In the genomic region with DNA sequence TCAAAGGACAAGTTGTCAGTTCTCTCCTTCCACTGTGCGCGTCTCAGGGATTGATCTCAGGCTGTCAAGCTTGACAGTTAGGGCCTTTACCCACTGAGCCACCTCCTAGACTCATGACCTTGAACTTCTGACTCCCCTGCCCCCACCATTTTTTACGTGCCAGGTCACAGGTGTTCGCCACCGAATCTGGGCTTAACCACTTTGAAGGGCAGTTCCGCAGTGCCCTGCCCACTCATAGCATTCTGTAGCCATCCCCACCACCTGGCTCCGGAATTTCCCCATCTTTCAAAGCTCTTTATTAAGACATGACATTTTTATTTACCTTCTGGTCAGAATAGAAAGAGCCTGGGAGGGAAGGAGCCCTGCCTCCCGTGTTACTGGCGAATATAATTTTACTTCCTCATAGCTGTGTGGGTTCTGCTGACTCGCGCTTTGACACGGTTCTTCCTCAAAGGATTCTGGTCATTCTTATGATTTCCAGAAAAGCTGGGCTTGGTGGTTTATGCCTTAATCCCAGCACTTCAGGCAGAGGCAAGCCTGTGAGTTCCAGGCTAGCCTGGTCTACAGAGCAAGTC, we compare ENCODE assay signal across 29 mouse cellular contexts. TPM values are rescaled to one million over a fixed set of nuclear protein-coding genes. Genes with fewer than 3 reads are reported as not detected.
DNase-seq lines count a peak whose midpoint lies in the region; ATAC-seq and TF ChIP-seq lines count a peak whose summit lies in the region.
"Had no signal": no experiment of that assay in that cellular context is flagged by ENCODE, and none has a peak within 500 bp of the region (broad histone marks: within the 10 kb centered on the region; RNA-seq: fewer than 3 reads in every experiment).

No protein-coding gene starts in this region.

- H3K4me1 ChIP-seq in spleen, adult 2 months (ENCODE audit: control insufficient read depth, insufficient read depth, insufficient read length) = peaks cover 3% of the 10 kb centered on the region; the same call in 1 of the 2 replicates
- H3K4me1 ChIP-seq in hindbrain, embryonic 11.5 days (replicated peaks; ENCODE audit: control insufficient read depth, insufficient read depth, low read length) = no peaks in the 10 kb centered on the region
- H3K4me1 ChIP-seq: heart, embryonic 12.5 days; lung, embryonic 15.5 days had no signal

- DNase-seq in spleen, adult 2 months (ENCODE audit: low read depth in 1 of 2, low spot score in 2 of 2) = peak in 1 of 2 experiments; percentile 25
- DNase-seq in spleen, postnatal 10 days (ENCODE audit: low spot score in 2 of 2) = no peak
- DNase-seq in hindbrain, embryonic 11.5 days (ENCODE audit: low spot score) = no peak
- DNase-seq in neural tube, embryonic 10.5 days (ENCODE audit: extremely low spot score, low spot score) = no peak
- no peak for DNase-seq in adipocyte (ENCODE audit: low spot score)
- DNase-seq: cerebellum, adult 18-20 months; cerebellum, postnatal 36 days; heart, postnatal 14 days; kidney, postnatal 36 days; layer of hippocampus, postnatal 36 days; thymus, postnatal 25 days had no signal

- H3K27me3 ChIP-seq in spleen, adult 2 months (ENCODE audit: control insufficient read depth, insufficient read depth, low read length) = no peaks in the 10 kb centered on the region
- peaks cover 2% of the 10 kb centered on the region; the same call in 1 of the 2 replicates for H3K27me3 ChIP-seq in hindbrain, embryonic 11.5 days (ENCODE audit: control insufficient read depth, insufficient read depth, low read length)
- H3K27me3 ChIP-seq: embryonic facial prominence, embryonic 15.5 days; forebrain, embryonic 15.5 days; lung, embryonic 15.5 days had no signal

- H3K9me3 ChIP-seq in hindbrain, embryonic 11.5 days (ENCODE audit: control insufficient read depth, low read length) = no peaks in the 10 kb centered on the region
- H3K9me3 ChIP-seq: embryonic facial prominence, embryonic 15.5 days; forebrain, embryonic 15.5 days; heart, embryonic 12.5 days; limb, embryonic 12.5 days; liver, embryonic 12.5 days; lung, embryonic 15.5 days; midbrain, embryonic 12.5 days had no signal

- no peak overlapping the region for H3K9ac ChIP-seq in hindbrain, embryonic 11.5 days (ENCODE audit: low read depth, low read length)
- H3K9ac ChIP-seq: embryonic facial prominence, embryonic 15.5 days; forebrain, embryonic 15.5 days; heart, embryonic 12.5 days; hindbrain, embryonic 14.5 days; limb, embryonic 12.5 days; liver, embryonic 12.5 days; lung, embryonic 15.5 days; midbrain, embryonic 12.5 days had no signal

- peak; percentile 39; the same call in 1 of the 2 replicates for ATAC-seq in common myeloid progenitor, adult 5-6 weeks (replicated peaks; ENCODE audit: low read depth, poor library complexity, severe bottlenecking)
- 0 out of 2 replicates have a peak, but pooled peaks have one; percentile 38 for ATAC-seq in megakaryocyte progenitor cell, adult 5-6 weeks (replicated peaks; ENCODE audit: poor library complexity)
- ATAC-seq in hindbrain, embryonic 11.5 days (ENCODE audit: low FRiP score) = no peak
- ATAC-seq: forebrain, embryonic 15.5 days; liver, embryonic 12.5 days had no signal

- 0 out of 2 replicates have a peak overlapping the region, but pooled peaks have one; percentile 6 for H3K27ac ChIP-seq in spleen, adult 2 months (ENCODE audit: insufficient read depth, low read length)
- H3K27ac ChIP-seq in hindbrain, embryonic 11.5 days (ENCODE audit: low read depth, low read length) = no peak overlapping the region
- H3K27ac ChIP-seq: embryonic facial prominence, embryonic 15.5 days; forebrain, embryonic 15.5 days; hindbrain, embryonic 14.5 days; limb, embryonic 12.5 days; liver, embryonic 12.5 days; lung, embryonic 15.5 days; macrophage; midbrain, embryonic 12.5 days had no signal

- no peaks in the 10 kb centered on the region for H3K36me3 ChIP-seq in spleen, adult 2 months (ENCODE audit: control insufficient read depth, insufficient read depth, low read length)
- H3K36me3 ChIP-seq in hindbrain, embryonic 11.5 days (ENCODE audit: control insufficient read depth, insufficient read depth, low read length) = no peaks in the 10 kb centered on the region
- H3K36me3 ChIP-seq: embryonic facial prominence, embryonic 15.5 days; forebrain, embryonic 15.5 days; heart, embryonic 12.5 days; limb, embryonic 12.5 days; liver, embryonic 12.5 days; lung, embryonic 15.5 days; midbrain, embryonic 12.5 days had no signal

- H3K4me2 ChIP-seq in hindbrain, embryonic 11.5 days (replicated peaks; ENCODE audit: low read depth, low read length) = no peak overlapping the region
- H3K4me2 ChIP-seq: embryonic facial prominence, embryonic 15.5 days; forebrain, embryonic 15.5 days; heart, embryonic 12.5 days; hindbrain, embryonic 14.5 days; limb, embryonic 12.5 days; liver, embryonic 12.5 days; lung, embryonic 15.5 days; midbrain, embryonic 12.5 days had no signal

- TF ChIP-seq POLR2A in spleen, adult 2 months (IDR thresholded peaks at IDR 0.05; ENCODE audit: low read depth, low read length) = no peak

- no peak for TF ChIP-seq CTCF in spleen, adult 2 months (IDR thresholded peaks at IDR 0.05; ENCODE audit: extremely low read depth, insufficient read depth, insufficient read length, insufficient replicate concordance)

- 20% methylated on average over 12 of the region's 12 CpGs for WGBS in spleen, adult 2 months
- WGBS in hindbrain, embryonic 11.5 days = 83% methylated on average over 12 of the region's 12 CpGs

- H3K4me3 ChIP-seq in spleen, adult 2 months (ENCODE audit: extremely low read depth, insufficient read depth, insufficient read length) = no peak overlapping the region
- H3K4me3 ChIP-seq in hindbrain, embryonic 11.5 days (ENCODE audit: low read depth, low read length) = no peak overlapping the region
- H3K4me3 ChIP-seq: embryonic facial prominence, embryonic 15.5 days; forebrain, embryonic 15.5 days; heart, embryonic 12.5 days; limb, embryonic 12.5 days; liver, embryonic 12.5 days; lung, embryonic 15.5 days; midbrain, embryonic 12.5 days had no signal

RNA-seq across cellular contexts. Expression of a gene that starts 17.5 kb away (rescaled TPM):
- 3.3 and 3.8 TPM in 2 replicates for polyA plus RNA-seq in spleen, adult 2 months (2012; rRNA removed)
- total RNA-seq in common myeloid progenitor, adult 5-6 weeks (2017) = not detected in 2 replicates
- not detected in 2 replicates for total RNA-seq in megakaryocyte progenitor cell, adult 5-6 weeks (2015)
- total RNA-seq in megakaryocyte progenitor cell, adult 5-6 weeks (2017) = not detected in 2 replicates
- polyA plus RNA-seq in hindbrain, embryonic 11.5 days (2014; fragmentation: Nextera tagmentation; extraction: Ambion mirVana) = 1.8 and 1.9 TPM in 2 replicates
- polyA plus RNA-seq: limb, embryonic 12.5 days; liver, embryonic 12.5 days had no signal

RNA-seq across cellular contexts. Expression of a gene that starts 20.4 kb away (rescaled TPM):
- 0.39 and 0.66 TPM in 2 replicates for polyA plus RNA-seq in spleen, adult 2 months (2012; rRNA removed)
- total RNA-seq in common myeloid progenitor, adult 5-6 weeks (2017) = not detected in 2 replicates
- total RNA-seq in megakaryocyte progenitor cell, adult 5-6 weeks (2015) = not detected in 2 replicates
- not detected in 2 replicates for total RNA-seq in megakaryocyte progenitor cell, adult 5-6 weeks (2017)
- 4.6 and 4.8 TPM in 2 replicates for polyA plus RNA-seq in hindbrain, embryonic 11.5 days (2014; fragmentation: Nextera tagmentation; extraction: Ambion mirVana)
- total RNA-seq: gastrocnemius, adult 8-10 months had no signal
- polyA plus RNA-seq: macrophage had no signal

RNA-seq across cellular contexts. Expression of a gene that starts 48.1 kb away (rescaled TPM):
- polyA plus RNA-seq in spleen, adult 2 months (2012; rRNA removed) = 0.14 and 0.18 TPM in 2 replicates
- total RNA-seq in common myeloid progenitor, adult 5-6 weeks (2017) = not detected in 2 replicates
- total RNA-seq in megakaryocyte progenitor cell, adult 5-6 weeks (2015) = not detected in 2 replicates
- total RNA-seq in megakaryocyte progenitor cell, adult 5-6 weeks (2017) = not detected in 2 replicates
- 39.2 and 46.2 TPM in 2 replicates for polyA plus RNA-seq in hindbrain, embryonic 11.5 days (2014; fragmentation: Nextera tagmentation; extraction: Ambion mirVana)
- total RNA-seq: adrenal gland, adult 18-20 months; gastrocnemius, adult 8-10 months; heart, adult 18-20 months; neutrophil, adult 5-6 weeks had no signal
- polyA plus RNA-seq: liver, embryonic 12.5 days; macrophage had no signal

RNA-seq across cellular contexts. Expression of a gene that starts 51.1 kb away (rescaled TPM):
- polyA plus RNA-seq in spleen, adult 2 months (2012; rRNA removed) = not detected in 2 replicates
- total RNA-seq in common myeloid progenitor, adult 5-6 weeks (2017) = not detected in 2 replicates
- not detected in 2 replicates for total RNA-seq in megakaryocyte progenitor cell, adult 5-6 weeks (2015)
- not detected in 2 replicates for total RNA-seq in megakaryocyte progenitor cell, adult 5-6 weeks (2017)
- polyA plus RNA-seq in hindbrain, embryonic 11.5 days (2014; fragmentation: Nextera tagmentation; extraction: Ambion mirVana) = 0.20 and 0.45 TPM in 2 replicates
- total RNA-seq: adrenal gland, adult 18-20 months; gastrocnemius, adult 8-10 months; heart, adult 18-20 months; heart, postnatal 14 days; layer of hippocampus, adult 8-10 months; layer of hippocampus, postnatal 36 days; left cerebral cortex, postnatal 14 days; neutrophil, adult 5-6 weeks had no signal
- polyA plus RNA-seq: embryonic facial prominence, embryonic 15.5 days; forebrain, embryonic 15.5 days; heart, embryonic 12.5 days; hindbrain, embryonic 14.5 days; intestine, embryonic 14.5 days; limb, embryonic 12.5 days; liver, embryonic 12.5 days; lung, embryonic 15.5 days; macrophage; midbrain, embryonic 12.5 days had no signal
